Mouse (Mus musculus) adipose tissue, adult 10 weeks (tissue): ENCODE results near the gene Orc2. TPM values are rescaled to one million over a fixed set of nuclear protein-coding genes. Genes with fewer than 3 reads are reported as not detected.

Experiments
- polyA plus RNA-seq: library from polyadenylated mRNA; stranded (reverse); fragments of 350-450 nt; fragmentation: Illumina TruSeq; extraction: RNeasy Lipid Tissue Mini Kit (QIAGEN cat#74804); gene quantifications from one replicate; pipeline ENCODE4 v1.2.3, GENCODE M21; 2014; ENCODE audit warnings: low read depth, low replicate concordance

Gene Orc2
- polyA plus RNA-seq: 24.0 TPM

GRCm38 (mm10) chr1:58504577-58505254 is at the start of gene Orc2:
Orc2 (minus strand) TSS chr1:58505109.

GRCm38 (mm10) chr1:58445143-58445722 is 59.7 kb downstream of the Orc2 start, which contains the start of the genes Nif3l1 and Ppil3:
Nif3l1 (plus strand) TSS chr1:58445151.
Ppil3 (minus strand) TSS chr1:58445486.

GRCm38 (mm10) chr1:58423371-58424248 is 81.3 kb downstream of the Orc2 start, which contains the start of gene Clk1:
Clk1 (minus strand) TSS chr1:58424066.

Other genes starting within 250 kb of the Orc2 start
- gene Aox2, start 226.8 kb downstream of the Orc2 start, polyA plus RNA-seq: not detected
- gene Bzw1, start 112.2 kb downstream of the Orc2 start, polyA plus RNA-seq: 94.1 TPM
- gene Clk1, start 81.0 kb downstream of the Orc2 start, polyA plus RNA-seq: 219 TPM
- gene Nif3l1, start 60.0 kb downstream of the Orc2 start, polyA plus RNA-seq: 16.8 TPM
- gene Ppil3, start 59.6 kb downstream of the Orc2 start, polyA plus RNA-seq: 44.2 TPM
- gene Fam126b, start 81.2 kb upstream of the Orc2 start, polyA plus RNA-seq: 8.9 TPM
- 143 TPM for gene Ndufb3, start 81.3 kb upstream of the Orc2 start, polyA plus RNA-seq
- gene Als2cr12, start 190.9 kb upstream of the Orc2 start, polyA plus RNA-seq: 12.3 TPM
- 62.6 TPM for gene Cflar, start 206.4 kb upstream of the Orc2 start, polyA plus RNA-seq